Mouse (Mus musculus): ENCODE measurements around the gene A4galt.

GRCm38 (mm10) chr15:83250651-83251175 lies 861 bp downstream of the A4galt start:
- TF ChIP-seq CTCF (conservative IDR thresholded peaks at IDR 0.05; ENCODE audit: low read length) (no peak), POU5F1 (IDR thresholded peaks at IDR 0.05; ENCODE audit: borderline replicate concordance, low read length) (no peak)

Measured in E14TG2a.4 (cell line).